In the genomic region with DNA sequence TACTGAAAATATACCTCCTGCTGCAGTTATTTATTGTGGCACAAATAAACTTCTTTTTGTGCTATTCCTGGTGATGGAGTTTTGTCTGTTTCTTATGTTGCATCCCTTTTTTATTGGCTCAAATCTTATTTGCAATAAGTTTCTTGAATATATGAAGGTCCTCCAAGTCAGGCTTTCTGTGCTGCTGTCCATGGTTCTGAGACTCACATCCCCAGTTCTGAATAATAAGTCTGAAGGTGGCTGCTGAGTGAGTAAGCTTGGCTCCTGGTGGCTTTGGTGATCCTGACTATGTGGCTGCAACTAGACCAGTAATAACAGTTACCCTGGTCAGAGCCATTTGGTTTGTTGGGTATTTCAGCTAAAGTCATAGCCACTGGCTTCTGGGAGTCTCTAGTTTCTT, we compare ENCODE assay signal across 17 mouse cellular contexts.
A peak's percentile ranks its signal among the peaks of the same experiment; 100 is the strongest.
DNase-seq lines count a peak whose midpoint lies in the region; ATAC-seq and TF ChIP-seq lines count a peak whose summit lies in the region.
"Had no signal": no experiment of that assay in that cellular context is flagged by ENCODE, and none has a peak within 500 bp of the region (broad histone marks: within the 10 kb centered on the region; RNA-seq: fewer than 3 reads in every experiment).

No protein-coding gene starts in this region.

- H3K4me3 ChIP-seq in G1E (ENCODE audit: low read depth, low read length) = no peak overlapping the region
- H3K4me3 ChIP-seq in embryonic facial prominence, embryonic 10.5 days = no peak overlapping the region
- H3K4me3 ChIP-seq: limb, embryonic 12.5 days; neural tube, embryonic 13.5 days had no signal

- no peaks in the 10 kb centered on the region for H3K9me3 ChIP-seq in G1E (replicated peaks)
- H3K9me3 ChIP-seq in embryonic facial prominence, embryonic 10.5 days = no peaks in the 10 kb centered on the region
- H3K9me3 ChIP-seq: limb, embryonic 12.5 days; neural tube, embryonic 13.5 days had no signal

- no peaks in the 10 kb centered on the region for H3K36me3 ChIP-seq in G1E (replicated peaks)
- no peaks in the 10 kb centered on the region for H3K36me3 ChIP-seq in embryonic facial prominence, embryonic 10.5 days (replicated peaks)
- H3K36me3 ChIP-seq: limb, embryonic 12.5 days; neural tube, embryonic 13.5 days had no signal

- ATAC-seq in G1E (ENCODE audit: extremely low read depth, insufficient number of reproducible peaks, low FRiP score, poor library complexity, severe bottlenecking) = peak; percentile 22; the same call in 1 of the 2 replicates
- ATAC-seq: forebrain, embryonic 16.5 days had no signal

- H3K4me1 ChIP-seq in G1E (ENCODE audit: insufficient read depth, low read depth, low read length) = no peaks in the 10 kb centered on the region
- no peaks in the 10 kb centered on the region for H3K4me1 ChIP-seq in embryonic facial prominence, embryonic 10.5 days
- H3K4me1 ChIP-seq: limb, embryonic 12.5 days; neural tube, embryonic 13.5 days had no signal

- no peak overlapping the region for H3K27ac ChIP-seq in embryonic facial prominence, embryonic 10.5 days (replicated peaks)
- H3K27ac ChIP-seq: limb, embryonic 12.5 days; neural tube, embryonic 13.5 days had no signal

- TF ChIP-seq CTCF in G1E (IDR thresholded peaks at IDR 0.05; ENCODE audit: low read depth, low read length) = no peak

- no peaks in the 10 kb centered on the region for H3K27me3 ChIP-seq in G1E (ENCODE audit: insufficient read depth, low read length)
- no peaks in the 10 kb centered on the region for H3K27me3 ChIP-seq in embryonic facial prominence, embryonic 10.5 days (replicated peaks; ENCODE audit: low read depth, poor library complexity, severe bottlenecking)
- H3K27me3 ChIP-seq: limb, embryonic 12.5 days; neural tube, embryonic 13.5 days had no signal

- DNase-seq in kidney, adult 9 months = peak; percentile 1
- no peak for DNase-seq in kidney, postnatal 25 days
- DNase-seq in 3T3-L1 (ENCODE audit: low read depth, low spot score) (peak; percentile 54), G1E (ENCODE audit: low spot score) (no peak)
- peak; percentile 38 for DNase-seq in embryonic facial prominence, embryonic 10.5 days (ENCODE audit: low spot score)
- no peak for DNase-seq in layer of hippocampus, postnatal 10 days (ENCODE audit: low spot score in 2 of 2)
- DNase-seq in layer of hippocampus, adult 8-10 months (ENCODE audit: low spot score in 2 of 2) = no peak
- DNase-seq: adrenal gland, postnatal 25 days; cerebellum, postnatal 14 days; gastrocnemius, postnatal 14 days; heart, postnatal 36 days; kidney, adult 11 months; lung, adult 2 months; thymus, postnatal 4 days had no signal

Comparison
In these comparisons a context has a peak if more than half of its experiments do, and no peak if none do; other contexts are left out.
1. DNase-seq: peak in kidney, adult 9 months (single experiment), 3T3-L1 (single experiment) and embryonic facial prominence, embryonic 10.5 days (single experiment); none in kidney, postnatal 25 days (0 of 2), G1E (single experiment), layer of hippocampus, postnatal 10 days (0 of 2) and layer of hippocampus, adult 8-10 months (0 of 2).